Mouse (Mus musculus) liver, embryonic 13.5 days (tissue): ENCODE results near the gene Cyp2a22. TPM values are rescaled to one million over a fixed set of nuclear protein-coding genes. Genes with fewer than 3 reads are reported as not detected.
"Not testable (repeated sequence)": the region's sequence is repeated elsewhere in the genome, so short reads cannot be mapped to it uniquely, and the experiment has no call there.

ENCODE experiments used
- ATAC-seq: fragments of 200-750 bp; cut with Nextera tagmentation; 2 replicates; pipeline ENCODE4 v1.8.0; 2017; ENCODE audit warnings: low read depth, mild to moderate bottlenecking, moderate number of reproducible peaks, moderate library complexity
- DNase-seq: peaks from one replicate; pipeline ENCODE4 v3.0.0; 2022
- H3K27ac ChIP-seq: fragments of 300-500 bp; sonication (generic); 2 replicates; pipeline ENCODE4 v1.5.1; 2015; ENCODE audit warnings: moderate library complexity, mild to moderate bottlenecking, inconsistent platforms
- H3K27me3 ChIP-seq: fragments of 300-500 bp; sonication (generic); 2 replicates; pipeline ENCODE4 v1.6.1; 2015; ENCODE audit warnings: mild to moderate bottlenecking, inconsistent platforms
- H3K36me3 ChIP-seq: fragments of 300-500 bp; sonication (generic); 2 replicates; pipeline ENCODE4 v1.6.1; 2015; ENCODE audit warnings: mild to moderate bottlenecking, inconsistent platforms
- H3K4me1 ChIP-seq: fragments of 300-500 bp; sonication (generic); replicated peaks from 2 replicates; pipeline ENCODE4 v1.6.1; 2015; ENCODE audit warnings: inconsistent platforms
- H3K4me2 ChIP-seq: fragments of 300-500 bp; sonication (generic); 2 replicates; pipeline ENCODE4 v1.6.1; 2015; ENCODE audit warnings: inconsistent platforms, mild to moderate bottlenecking, moderate library complexity
- H3K4me3 ChIP-seq: fragments of 300-500 bp; sonication (generic); replicated peaks from 2 replicates; pipeline ENCODE4 v1.5.1; 2015; ENCODE audit warnings: mild to moderate bottlenecking, inconsistent platforms
- H3K9ac ChIP-seq: fragments of 300-500 bp; sonication (generic); 2 replicates; pipeline ENCODE4 v1.6.1; 2015; ENCODE audit warnings: mild to moderate bottlenecking, inconsistent platforms
- H3K9me3 ChIP-seq: fragments of 300-500 bp; sonication (generic); replicated peaks from 2 replicates; pipeline ENCODE4 v1.6.1; 2016; ENCODE audit warnings: inconsistent platforms
- WGBS: fragments of 180-500 bp; shearing (Covaris S2); methylation state at CpG from one replicate; pipeline ENCODE4 v1.1.7; 2015; ENCODE audit not compliant: insufficient replicate concordance; 5-methylcytosine and 5-hydroxymethylcytosine counted together
- polyA plus RNA-seq: library from polyadenylated mRNA; unstranded; fragments of >200 nt; fragmentation: Nextera tagmentation; extraction: Ambion mirVana; gene quantifications from 2 replicates; pipeline ENCODE4 v1.2.1, GENCODE M21; 2015

Cyp2a22 gene
- 0.06 and 0.09 TPM in 2 replicates for polyA plus RNA-seq

DNA sequence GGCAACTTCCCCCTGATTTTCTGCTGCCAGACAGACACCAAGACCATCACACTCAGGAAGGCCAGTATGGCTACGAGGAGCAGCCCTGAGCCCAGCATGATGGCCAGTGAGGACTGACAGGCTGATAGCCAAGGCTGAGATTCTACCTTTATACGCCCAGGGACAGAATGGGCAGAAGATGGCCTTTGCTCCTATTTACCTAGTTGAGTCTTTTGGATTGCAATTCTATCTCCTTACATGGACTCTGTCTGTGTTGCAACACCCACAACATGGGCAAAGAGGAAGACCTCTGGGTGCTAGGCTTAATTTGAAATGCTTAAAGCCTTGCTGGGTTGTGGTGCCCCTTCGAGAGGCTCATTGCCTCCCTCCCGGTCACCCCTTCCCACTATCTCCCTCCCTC is at the start of gene Cyp2a22:
Gene Cyp2a22 (minus strand): TSS at position 123 of the 400 bp plus-strand sequence.
- no peaks in the 10 kb centered on the region for H3K36me3 ChIP-seq
- no peak within 1 kb of the TSS for H3K4me3 ChIP-seq
- H3K27me3 ChIP-seq, result no peaks in the 10 kb centered on the region
- 0 out of 2 replicates have a peak, but pooled peaks cover 2% of the 10 kb centered on the region for H3K9me3 ChIP-seq
- no peak within 1 kb of the TSS for H3K4me2 ChIP-seq
- H3K27ac ChIP-seq, result no peak within 1 kb of the TSS
- no peak for ATAC-seq
- DNase-seq, result no peak
- no peaks in the 10 kb centered on the region for H3K4me1 ChIP-seq
- H3K9ac ChIP-seq, result no peak within 1 kb of the TSS
- 48% methylated on average over 4 of the region's 4 CpGs for WGBS

- not testable (repeated sequence) for H3K36me3 ChIP-seq, H3K27me3 ChIP-seq, H3K4me2 ChIP-seq, H3K9ac ChIP-seq, H3K4me1 ChIP-seq, DNase-seq, H3K9me3 ChIP-seq, ATAC-seq, H3K4me3 ChIP-seq, H3K27ac ChIP-seq
- 21% methylated on average over 1 of the region's 1 CpGs for WGBS
These were observed 44.0 kb upstream of the Cyp2a22 start for GRCm38 (mm10) chr7:26983151-26983550.

- Histone ChIP-seq H3K36me3 (no peaks in the 10 kb centered on the region), H3K4me3 (no peak overlapping the region), H3K27ac (no peak overlapping the region), H3K4me2 (no peak overlapping the region), H3K4me1 (no peaks in the 10 kb centered on the region), H3K9ac (no peak overlapping the region), H3K27me3 (no peaks in the 10 kb centered on the region), H3K9me3 (no peaks in the 10 kb centered on the region)
- WGBS, result 33% methylated on average over 1 of the region's 1 CpGs
- no peak for DNase-seq
- no peak for ATAC-seq
These were observed 43.4 kb upstream of the Cyp2a22 start for GRCm38 (mm10) chr7:26982551-26982950.

DNA sequence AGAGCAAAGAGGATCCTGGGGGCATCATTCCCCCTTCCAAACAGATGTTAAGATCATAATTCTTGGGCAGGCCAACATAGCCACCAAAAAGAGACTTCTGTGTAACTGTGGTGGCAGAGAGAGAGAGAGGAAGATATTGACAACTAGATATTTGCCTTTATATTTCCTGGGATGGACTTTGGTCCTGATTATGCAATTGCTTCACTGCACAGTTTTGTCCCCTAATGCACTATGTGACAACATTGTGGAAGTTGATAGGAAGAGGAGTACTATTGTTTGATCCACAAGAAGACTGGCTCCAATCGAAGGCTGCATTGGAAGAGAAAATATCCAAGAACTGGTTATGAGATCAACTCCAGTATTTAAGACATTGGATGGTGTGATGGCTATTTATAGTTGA is 42.8 kb upstream of the Cyp2a22 start:
- H3K27ac ChIP-seq, DNase-seq, H3K36me3 ChIP-seq, H3K4me3 ChIP-seq, H3K9me3 ChIP-seq, H3K4me1 ChIP-seq, H3K4me2 ChIP-seq, H3K9ac ChIP-seq, H3K27me3 ChIP-seq: not testable (repeated sequence)
- 47% methylated on average over 1 of the region's 1 CpGs for whole genome bisulfite sequencing
- peak; percentile 39; the same call in 1 of the 2 replicates for ATAC-seq

- DNase-seq, H3K36me3 ChIP-seq, H3K27ac ChIP-seq, H3K9ac ChIP-seq, H3K9me3 ChIP-seq, H3K4me1 ChIP-seq, ATAC-seq, H3K4me2 ChIP-seq, H3K27me3 ChIP-seq, H3K4me3 ChIP-seq: not testable (repeated sequence)
- WGBS, result 47% methylated on average over 2 of the region's 2 CpGs
These were observed 42.3 kb upstream of the Cyp2a22 start for GRCm38 (mm10) chr7:26981464-26981863.

- DNase-seq, H3K36me3 ChIP-seq, H3K27ac ChIP-seq, H3K4me1 ChIP-seq, H3K9me3 ChIP-seq, H3K9ac ChIP-seq, ATAC-seq, H3K27me3 ChIP-seq, H3K4me3 ChIP-seq, H3K4me2 ChIP-seq: not testable (repeated sequence)
- 42% methylated on average over 1 of the region's 1 CpGs for WGBS
These were observed 23.2 kb upstream of the Cyp2a22 start for GRCm38 (mm10) chr7:26962371-26962770.

DNA sequence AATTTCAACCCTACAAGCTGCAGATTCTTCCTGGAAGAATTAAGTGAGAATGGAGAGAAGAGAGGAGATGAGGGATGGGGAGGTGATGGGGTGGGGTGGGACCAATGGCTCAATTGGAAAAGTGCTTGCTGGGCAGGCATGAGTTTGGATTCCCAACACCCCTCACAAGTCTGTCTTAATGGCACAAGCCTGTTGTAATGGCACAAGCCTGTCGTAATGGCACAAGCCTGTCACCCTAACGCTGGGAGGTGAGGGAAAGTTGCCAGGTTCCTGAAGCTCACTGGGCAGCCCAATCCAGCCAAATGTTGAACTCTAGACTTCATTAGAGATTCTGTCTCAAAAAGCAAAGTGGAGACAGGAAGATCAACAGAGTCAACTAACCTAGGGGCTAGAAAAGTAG is 14.1 kb upstream of the Cyp2a22 start:
- H3K4me3 ChIP-seq, H3K4me2 ChIP-seq, ATAC-seq, H3K27me3 ChIP-seq, H3K4me1 ChIP-seq, H3K9me3 ChIP-seq, H3K9ac ChIP-seq, DNase-seq, H3K36me3 ChIP-seq, H3K27ac ChIP-seq: not testable (repeated sequence)
- WGBS, result 71% methylated on average over 2 of the region's 2 CpGs

GRCm38 (mm10) chr7:26952671-26953070 is 13.5 kb upstream of the Cyp2a22 start:
- not testable (repeated sequence) for H3K4me2 ChIP-seq, H3K4me3 ChIP-seq, DNase-seq, H3K4me1 ChIP-seq, ATAC-seq, H3K27me3 ChIP-seq, H3K36me3 ChIP-seq, H3K9me3 ChIP-seq, H3K9ac ChIP-seq, H3K27ac ChIP-seq
- WGBS, result 56% methylated on average over 3 of the region's 3 CpGs

GRCm38 (mm10) chr7:26941320-26941925 is 2.2 kb upstream of the Cyp2a22 start:
- H3K9me3 ChIP-seq, H3K4me3 ChIP-seq, H3K36me3 ChIP-seq, H3K27ac ChIP-seq, H3K4me2 ChIP-seq, ATAC-seq, DNase-seq, H3K9ac ChIP-seq, H3K4me1 ChIP-seq, H3K27me3 ChIP-seq: not testable (repeated sequence)
- WGBS, result 31% methylated on average over 2 of the region's 2 CpGs

- H3K27ac ChIP-seq, H3K27me3 ChIP-seq, H3K36me3 ChIP-seq, H3K9me3 ChIP-seq, H3K4me2 ChIP-seq, H3K4me1 ChIP-seq, H3K4me3 ChIP-seq, ATAC-seq, DNase-seq, H3K9ac ChIP-seq: not testable (repeated sequence)
- WGBS, result 34% methylated on average over 2 of the region's 2 CpGs
These were observed 22.1 kb downstream of the Cyp2a22 start for GRCm38 (mm10) chr7:26917114-26917513.
